Mouse (Mus musculus) layer of hippocampus, adult 11-12 months (tissue): Measurements from ENCODE around the gene Gm21775.
"Not testable (repeated sequence)": the region's sequence is repeated elsewhere in the genome, so short reads cannot be mapped to it uniquely, and the experiment has no call there.

ENCODE experiments used
- DNase-seq: peaks from one replicate; pipeline ENCODE4 v3.0.0; 2022; ENCODE audit warnings: low spot score

Gm21775 gene

GRCm38 (mm10) chrY:10553153-10553552, at the start of gene Gm21775:
Gene Gm21775 (plus strand): TSS chrY:10553453.
- not testable (repeated sequence) for DNase-seq

GRCm38 (mm10) chrY:10535942-10536341, 17.3 kb upstream of the Gm21775 start, which contains the start of gene Gm20737:
Gene Gm20737 (minus strand): TSS chrY:10536042.
- DNase-seq: not testable (repeated sequence)
